Mouse (Mus musculus) CH12.LX (cell line): Measurements from ENCODE around the gene Hoxa11.

Source experiments
- CHD2 ChIP-seq: IDR thresholded peaks from 2 replicates; pipeline ENCODE4 v1.6.1; 2011; ENCODE audit warnings: low read length, improper control_type of control experiment
- CTCF ChIP-seq, 2 experiments: IDR thresholded peaks in 1 of 2; conservative IDR thresholded peaks in 1 of 2; 2 replicates each; pipeline ENCODE4 v1.5.1; 2011 to 2012; ENCODE audit warnings: low read depth in 2 of 2, low read length in 2 of 2, improper control_type of control experiment in 1 of 2, inconsistent platforms in 1 of 2, mild to moderate bottlenecking in 1 of 2, moderate library complexity in 1 of 2
- E2F4 ChIP-seq: IDR thresholded peaks from 2 replicates; pipeline ENCODE4 v1.6.1; 2011; ENCODE audit warnings: low read depth, low read length, improper control_type of control experiment; ENCODE audit not compliant: insufficient replicate concordance
- JUND ChIP-seq: conservative IDR thresholded peaks from 2 replicates; pipeline ENCODE4 v1.6.1; 2011; ENCODE audit warnings: low read depth, low read length, improper control_type of control experiment
- MAFK ChIP-seq: IDR thresholded peaks from 2 replicates; pipeline ENCODE4 v1.6.1; 2011; ENCODE audit warnings: low read length, improper control_type of control experiment; ENCODE audit not compliant: insufficient replicate concordance
- MAZ ChIP-seq: IDR thresholded peaks from 2 replicates; pipeline ENCODE4 v1.6.1; 2012; ENCODE audit warnings: low read depth, mild to moderate bottlenecking, inconsistent platforms, low read length, improper control_type of control experiment, moderate library complexity
- MEF2A ChIP-seq: IDR thresholded peaks from 2 replicates; pipeline ENCODE4 v1.6.1; 2014; ENCODE audit warnings: low read depth, mild to moderate bottlenecking, inconsistent platforms, low read length, improper control_type of control experiment, borderline replicate concordance
- MYC ChIP-seq: IDR thresholded peaks from 2 replicates; pipeline ENCODE4 v1.6.1; 2011; ENCODE audit warnings: low read depth, mild to moderate bottlenecking, improper control_type of control experiment, low read length
- NELFE ChIP-seq: IDR thresholded peaks from 2 replicates; pipeline ENCODE4 v1.6.1; 2011; ENCODE audit warnings: low read depth, low read length, improper control_type of control experiment
- POLR2A ChIP-seq: IDR thresholded peaks from 2 replicates; pipeline ENCODE4 v1.6.1; 2011; ENCODE audit warnings: low read depth, mild to moderate bottlenecking, improper control_type of control experiment, low read length
- RAD21 ChIP-seq: IDR thresholded peaks from 2 replicates; pipeline ENCODE4 v1.6.1; 2011; ENCODE audit warnings: low read depth, mild to moderate bottlenecking, low read length, improper control_type of control experiment, moderate library complexity
- ZKSCAN1 ChIP-seq: IDR thresholded peaks from 2 replicates; pipeline ENCODE4 v1.6.1; 2012; ENCODE audit warnings: low read depth, inconsistent platforms, low read length, improper control_type of control experiment, borderline replicate concordance

DNA sequence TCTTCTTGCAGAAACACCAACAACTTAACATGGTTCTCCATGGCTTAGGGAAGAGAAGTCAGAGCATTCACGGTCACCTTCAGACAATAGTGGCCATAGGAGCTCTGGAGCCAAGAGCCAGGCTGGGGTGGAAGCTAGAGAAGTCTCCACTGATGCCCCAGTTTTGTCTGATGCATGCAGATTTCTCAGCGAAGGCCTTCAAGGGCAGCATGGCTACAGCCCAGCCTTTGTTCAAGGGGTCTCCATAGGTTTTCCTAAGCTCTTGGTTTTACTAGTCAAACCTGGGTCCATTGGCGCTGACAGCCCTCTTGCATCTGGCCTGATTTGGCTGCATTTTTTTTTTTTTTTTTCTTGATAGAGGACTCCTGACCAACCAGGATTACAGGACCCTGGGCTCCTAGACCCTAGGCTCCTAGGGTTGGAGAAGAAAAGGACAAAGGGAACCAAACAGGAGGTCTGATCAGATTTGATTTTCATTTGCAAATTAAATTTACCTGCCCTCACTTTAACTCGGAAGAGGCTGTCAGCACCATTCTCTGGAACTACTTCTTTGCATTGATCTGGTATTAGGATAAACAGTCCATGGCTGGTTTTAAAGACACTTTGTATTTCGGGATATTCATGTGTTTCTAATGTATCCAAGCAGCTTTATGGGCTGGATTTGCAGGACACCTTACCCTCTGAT is 18.6 kb upstream of the Hoxa11 start:
- TF ChIP-seq ZKSCAN1 = no peak
- TF ChIP-seq CTCF (conservative IDR thresholded peaks at IDR 0.05 in 1 of 2, IDR thresholded peaks at IDR 0.05 in 1 of 2; ENCODE audit: low read depth in 2 of 2, low read length in 2 of 2) = no peak
- no peak for TF ChIP-seq JUND
- no peak for TF ChIP-seq MAZ
- TF ChIP-seq RAD21 = no peak
- TF ChIP-seq E2F4 = no peak
- no peak for TF ChIP-seq MYC
- no peak for TF ChIP-seq POLR2A
- TF ChIP-seq NELFE = no peak
- TF ChIP-seq MEF2A = no peak
- no peak for TF ChIP-seq MAFK
- no peak for TF ChIP-seq CHD2
